Mouse (Mus musculus) limb, embryonic 15.5 days (tissue): ENCODE data around the gene Rasgrf2. TPM values are rescaled to one million over a fixed set of nuclear protein-coding genes. Genes with fewer than 3 reads are reported as not detected.

Experiments
- ATAC-seq: fragments of 200-750 bp; cut with Nextera tagmentation; 2 replicates; pipeline ENCODE4 v1.8.0; 2017; ENCODE audit warnings: low read depth, moderate TSS enrichment; ENCODE audit not compliant: insufficient number of reproducible peaks, low FRiP score, low TSS enrichment
- H3K27ac ChIP-seq: fragments of 300-500 bp; sonication (generic); 2 replicates; pipeline ENCODE4 v1.5.1; 2015; ENCODE audit warnings: moderate library complexity, mild to moderate bottlenecking, inconsistent platforms
- H3K27me3 ChIP-seq: fragments of 300-500 bp; sonication (generic); 2 replicates; pipeline ENCODE4 v1.6.1; 2015; ENCODE audit warnings: inconsistent platforms
- H3K36me3 ChIP-seq: fragments of 300-500 bp; sonication (generic); 2 replicates; pipeline ENCODE4 v1.6.1; 2015; ENCODE audit warnings: inconsistent platforms
- H3K4me1 ChIP-seq: fragments of 300-500 bp; sonication (generic); 2 replicates; pipeline ENCODE4 v1.6.1; 2015; ENCODE audit warnings: inconsistent platforms
- H3K4me2 ChIP-seq: fragments of 300-500 bp; sonication (generic); 2 replicates; pipeline ENCODE4 v1.6.1; 2015; ENCODE audit warnings: mild to moderate bottlenecking, inconsistent platforms
- H3K4me3 ChIP-seq: fragments of 300-500 bp; sonication (generic); 2 replicates; pipeline ENCODE4 v1.5.1; 2015; ENCODE audit warnings: mild to moderate bottlenecking, inconsistent platforms
- H3K9ac ChIP-seq: fragments of 300-500 bp; sonication (generic); 2 replicates; pipeline ENCODE4 v1.6.1; 2015; ENCODE audit warnings: inconsistent platforms
- H3K9me3 ChIP-seq: fragments of 300-500 bp; sonication (generic); 2 replicates; pipeline ENCODE4 v1.6.1; 2016; ENCODE audit warnings: inconsistent platforms
- WGBS: fragments of 180-500 bp; shearing (Covaris S2); methylation state at CpG from one replicate; pipeline ENCODE4 v1.1.7; 2015; 5-methylcytosine and 5-hydroxymethylcytosine counted together
- polyA plus RNA-seq: library from polyadenylated mRNA; unstranded; fragments of >200 nt; fragmentation: Nextera tagmentation; extraction: Ambion mirVana; gene quantifications from 2 replicates; pipeline ENCODE4 v1.2.1, GENCODE M21; 2015

Rasgrf2 gene
- polyA plus RNA-seq, 1 experiment from 2014 or later, result 0.24 TPM

GRCm38 (mm10) chr13:91932122-91932521 lies 199.3 kb downstream of the Rasgrf2 start:
- Histone ChIP-seq H3K4me3 (no peak overlapping the region), H3K27ac (no peak overlapping the region), H3K9ac (no peak overlapping the region), H3K4me2 (no peak overlapping the region), H3K4me1 (no peaks in the 10 kb centered on the region), H3K27me3 (no peaks in the 10 kb centered on the region), H3K36me3 (no peaks in the 10 kb centered on the region), H3K9me3 (no peaks in the 10 kb centered on the region)
- no peak for ATAC-seq
- 98% methylated on average over 1 of the region's 1 CpGs for WGBS

- H3K4me3 ChIP-seq, result no peak overlapping the region
- no peak for ATAC-seq
- no peak overlapping the region for H3K9ac ChIP-seq
- H3K36me3 ChIP-seq, result no peaks in the 10 kb centered on the region
- no peaks in the 10 kb centered on the region for H3K27me3 ChIP-seq
- H3K9me3 ChIP-seq, result no peaks in the 10 kb centered on the region
- no peak overlapping the region for H3K27ac ChIP-seq
- 69% methylated on average over 7 of the region's 7 CpGs for WGBS
- no peaks in the 10 kb centered on the region for H3K4me1 ChIP-seq
- H3K4me2 ChIP-seq, result no peak overlapping the region
Measured at GRCm38 (mm10) chr13:91929943-91930726, 201.3 kb downstream of the Rasgrf2 start.

GRCm38 (mm10) chr13:91928605-91929389 lies 202.7 kb downstream of the Rasgrf2 start:
- no peak for ATAC-seq
- 72% methylated on average over 4 of the region's 4 CpGs for WGBS
- H3K27me3 ChIP-seq, result no peaks in the 10 kb centered on the region

GRCm38 (mm10) chr13:91921010-91921409 lies 210.4 kb downstream of the Rasgrf2 start:
- no peak overlapping the region for H3K9ac ChIP-seq
- ATAC-seq, result no peak
- no peaks in the 10 kb centered on the region for H3K27me3 ChIP-seq
- no peak overlapping the region for H3K4me2 ChIP-seq
- no peak overlapping the region for H3K27ac ChIP-seq
- H3K9me3 ChIP-seq, result no peaks in the 10 kb centered on the region
- 44% methylated on average over 3 of the region's 3 CpGs for WGBS
- H3K4me1 ChIP-seq, result peaks cover 6% of the 10 kb centered on the region; the same call in 1 of the 2 replicates
- no peak overlapping the region for H3K4me3 ChIP-seq
- H3K36me3 ChIP-seq, result no peaks in the 10 kb centered on the region

More at GRCm38 (mm10) chr13:91928605-91929389, 202.7 kb downstream of the Rasgrf2 start:
- Histone ChIP-seq H3K36me3 (no peaks in the 10 kb centered on the region), H3K27ac (no peak overlapping the region), H3K4me2 (no peak overlapping the region), H3K9me3 (no peaks in the 10 kb centered on the region), H3K4me3 (no peak overlapping the region), H3K9ac (no peak overlapping the region), H3K4me1 (no peaks in the 10 kb centered on the region)

- H3K27me3 ChIP-seq, result no peaks in the 10 kb centered on the region
- 65% methylated on average over 5 of the region's 5 CpGs for WGBS
- no peak overlapping the region for H3K4me3 ChIP-seq
- ATAC-seq, result no peak
- H3K9me3 ChIP-seq, result no peaks in the 10 kb centered on the region
- H3K36me3 ChIP-seq, result no peaks in the 10 kb centered on the region
- no peak overlapping the region for H3K27ac ChIP-seq
- H3K9ac ChIP-seq, result no peak overlapping the region
- peaks cover 14% of the 10 kb centered on the region; the same call in 1 of the 2 replicates for H3K4me1 ChIP-seq
- no peak overlapping the region for H3K4me2 ChIP-seq
Measured at GRCm38 (mm10) chr13:91918764-91919163, 212.7 kb downstream of the Rasgrf2 start.

GRCm38 (mm10) chr13:91917835-91918234 lies 213.6 kb downstream of the Rasgrf2 start:
- no peak overlapping the region for H3K4me3 ChIP-seq
- no peak overlapping the region for H3K27ac ChIP-seq
- no peak overlapping the region for H3K9ac ChIP-seq
- no peaks in the 10 kb centered on the region for H3K9me3 ChIP-seq
- H3K4me1 ChIP-seq, result peaks cover 14% of the 10 kb centered on the region; the same call in 1 of the 2 replicates
- 86% methylated on average over 2 of the region's 2 CpGs for WGBS
- no peaks in the 10 kb centered on the region for H3K27me3 ChIP-seq
- H3K4me2 ChIP-seq, result no peak overlapping the region
- no peaks in the 10 kb centered on the region for H3K36me3 ChIP-seq
- ATAC-seq, result no peak

GRCm38 (mm10) chr13:91916308-91916707 lies 215.1 kb downstream of the Rasgrf2 start:
- no peak for ATAC-seq
- no peak overlapping the region for H3K4me3 ChIP-seq
- H3K4me2 ChIP-seq, result peak overlapping the region; percentile 28; the same call in 1 of the 2 replicates
- H3K9me3 ChIP-seq, result no peaks in the 10 kb centered on the region
- no peaks in the 10 kb centered on the region for H3K36me3 ChIP-seq
- H3K4me1 ChIP-seq, result peaks cover 14% of the 10 kb centered on the region; the same call in 1 of the 2 replicates
- H3K27me3 ChIP-seq, result no peaks in the 10 kb centered on the region
- WGBS, result 34% methylated on average over 5 of the region's 5 CpGs
- H3K27ac ChIP-seq, result no peak overlapping the region
- H3K9ac ChIP-seq, result no peak overlapping the region

GRCm38 (mm10) chr13:91915582-91916239 lies 215.7 kb downstream of the Rasgrf2 start:
- peak; percentile 49; the same call in 1 of the 2 replicates for ATAC-seq
- Histone ChIP-seq H3K27ac (no peak overlapping the region), H3K4me2 (peak overlapping the region; percentile 28; the same call in 1 of the 2 replicates), H3K4me3 (no peak overlapping the region), H3K36me3 (no peaks in the 10 kb centered on the region), H3K27me3 (no peaks in the 10 kb centered on the region), H3K4me1 (peaks cover 14% of the 10 kb centered on the region; the same call in 1 of the 2 replicates), H3K9me3 (no peaks in the 10 kb centered on the region), H3K9ac (no peak overlapping the region)
- WGBS, result 80% methylated on average over 6 of the region's 6 CpGs

GRCm38 (mm10) chr13:91915192-91915581 lies 216.3 kb downstream of the Rasgrf2 start:
- WGBS, result 53% methylated on average over 4 of the region's 4 CpGs
- no peaks in the 10 kb centered on the region for H3K27me3 ChIP-seq
- H3K4me1 ChIP-seq, result peaks cover 14% of the 10 kb centered on the region; the same call in 1 of the 2 replicates
- H3K9ac ChIP-seq, result no peak overlapping the region
- H3K4me2 ChIP-seq, result no peak overlapping the region
- ATAC-seq, result no peak
- H3K9me3 ChIP-seq, result no peaks in the 10 kb centered on the region
- H3K27ac ChIP-seq, result no peak overlapping the region
- H3K36me3 ChIP-seq, result no peaks in the 10 kb centered on the region
- no peak overlapping the region for H3K4me3 ChIP-seq

GRCm38 (mm10) chr13:91911652-91912051 lies 219.8 kb downstream of the Rasgrf2 start:
- no peaks in the 10 kb centered on the region for H3K9me3 ChIP-seq
- H3K27ac ChIP-seq, result no peak overlapping the region
- H3K4me1 ChIP-seq, result peaks cover 14% of the 10 kb centered on the region; the same call in 1 of the 2 replicates
- no peaks in the 10 kb centered on the region for H3K27me3 ChIP-seq
- no peak for ATAC-seq
- no peak overlapping the region for H3K4me3 ChIP-seq
- H3K9ac ChIP-seq, result no peak overlapping the region
- no peaks in the 10 kb centered on the region for H3K36me3 ChIP-seq
- H3K4me2 ChIP-seq, result no peak overlapping the region

- no peak overlapping the region for H3K4me3 ChIP-seq
- H3K36me3 ChIP-seq, result no peaks in the 10 kb centered on the region
- H3K4me1 ChIP-seq, result peaks cover 10% of the 10 kb centered on the region; the same call in 1 of the 2 replicates
- no peak overlapping the region for H3K9ac ChIP-seq
- no peak overlapping the region for H3K27ac ChIP-seq
- ATAC-seq, result no peak
- no peak overlapping the region for H3K4me2 ChIP-seq
- H3K9me3 ChIP-seq, result no peaks in the 10 kb centered on the region
- no peaks in the 10 kb centered on the region for H3K27me3 ChIP-seq
Measured at GRCm38 (mm10) chr13:91911211-91911610, 220.2 kb downstream of the Rasgrf2 start.
